Mouse (Mus musculus) urinary bladder, adult 18-20 months (tissue): ENCODE measurements at regions not wholly inside any gene's neighbourhood (a gene's known extent, or its start where the extent isn't known, plus 50 kb on each side); places are given as distances from the start of the nearest gene placed in this dataset.

Experiments
- DNase-seq, 2 experiments: peaks; one replicate each; pipeline ENCODE4 v3.0.0; 2022; ENCODE audit warnings: low spot score in 2 of 2, mixed read lengths in 2 of 2

DNA sequence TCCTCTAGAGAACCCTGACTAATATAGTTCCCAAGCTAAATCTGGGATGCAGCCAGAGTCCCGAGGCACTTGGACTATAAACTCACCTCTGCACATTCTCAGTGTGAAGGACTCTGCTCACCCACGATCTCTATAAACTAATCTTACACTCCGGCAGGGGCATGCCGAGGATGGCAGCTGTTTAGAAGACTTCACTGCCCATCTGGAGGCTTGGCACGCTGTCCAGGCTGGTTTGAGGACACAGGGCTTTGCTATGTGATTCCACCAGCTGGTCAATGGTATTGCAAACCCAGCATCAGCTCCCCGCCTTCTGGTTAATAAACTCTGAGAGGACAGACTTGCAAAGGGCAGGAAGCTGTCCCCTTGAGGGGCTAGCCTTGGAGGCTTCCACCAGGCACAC, 153.3 kb upstream of the Irx3 start:
- DNase-seq, result no peak

DNA sequence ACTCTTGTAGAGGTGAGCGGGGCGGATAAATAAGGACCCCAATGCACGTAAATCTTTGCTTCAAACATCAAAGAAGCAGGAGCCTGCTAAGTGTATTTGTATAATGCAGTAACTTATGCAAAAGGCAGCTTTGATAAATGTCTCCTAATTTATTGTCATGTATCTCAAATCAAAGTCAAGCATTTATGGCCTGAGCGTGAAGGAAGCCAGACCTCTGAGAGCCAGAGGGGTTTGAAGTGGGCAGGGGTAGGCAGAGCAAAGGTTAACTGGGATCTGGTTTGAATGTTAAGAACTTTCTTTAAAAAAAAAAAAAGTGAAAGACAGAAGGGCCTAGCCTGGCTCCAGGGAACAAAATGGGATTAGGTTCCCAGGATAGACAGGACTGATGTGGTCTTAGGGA, 151.1 kb upstream of the Irx3 start:
- no peak for DNase-seq

DNA sequence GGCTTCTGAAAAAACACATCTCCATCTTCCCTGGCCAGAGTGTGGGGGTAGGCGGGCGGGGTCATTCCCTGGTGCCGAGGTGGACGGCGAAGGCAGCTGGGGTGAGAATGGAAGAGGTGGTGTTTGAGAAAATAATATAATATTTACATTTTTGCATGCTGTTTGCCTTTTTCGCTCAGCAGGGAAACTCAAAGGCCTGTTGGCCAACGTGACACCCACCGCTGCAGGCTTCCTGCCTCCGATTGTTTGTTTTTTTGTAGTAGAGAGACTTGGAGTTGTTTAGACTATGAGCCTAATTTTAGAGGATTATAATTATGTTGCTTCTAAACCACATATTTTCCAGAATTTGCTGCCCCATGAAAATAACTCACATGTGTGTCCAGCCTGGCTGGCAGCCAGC, 147.2 kb upstream of the Irx3 start:
- no peak for DNase-seq

DNA sequence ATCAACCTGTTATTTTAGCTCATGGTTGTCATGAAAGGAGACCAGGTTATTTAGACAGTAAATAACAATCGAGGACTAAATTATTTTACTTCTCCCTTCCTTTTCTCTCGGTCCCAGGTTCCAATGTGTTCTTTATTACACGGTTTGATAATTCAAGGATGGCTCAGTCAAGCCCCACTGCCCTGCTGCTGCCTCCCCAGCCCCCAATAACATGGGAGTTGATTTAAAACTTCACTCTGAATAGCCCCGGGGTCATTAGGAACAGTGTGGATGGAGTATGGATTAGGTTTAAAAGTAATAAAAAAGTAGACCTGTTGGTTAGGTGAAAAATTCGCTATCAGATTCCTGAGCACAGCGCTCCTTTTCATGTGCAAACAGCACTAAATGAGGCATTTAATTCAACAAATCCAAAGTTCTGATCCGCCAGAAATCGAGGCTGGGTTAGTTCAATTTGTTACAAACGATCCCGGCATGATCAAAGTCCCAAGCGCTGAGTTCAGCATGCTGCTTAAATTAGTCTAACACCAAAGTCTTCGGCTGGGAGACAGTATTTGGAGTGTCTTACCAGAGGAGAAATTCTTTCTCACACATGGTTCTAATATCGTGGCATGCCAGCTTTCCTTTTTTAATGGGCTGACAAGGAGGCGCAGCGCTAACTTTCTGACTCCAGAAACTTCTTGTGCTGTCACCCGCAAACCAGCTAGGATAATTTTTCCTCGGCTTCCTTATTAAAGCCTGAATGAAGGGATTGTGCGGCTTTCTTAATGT, 146.5 kb upstream of the Irx3 start:
- DNase-seq, result no peak

DNA sequence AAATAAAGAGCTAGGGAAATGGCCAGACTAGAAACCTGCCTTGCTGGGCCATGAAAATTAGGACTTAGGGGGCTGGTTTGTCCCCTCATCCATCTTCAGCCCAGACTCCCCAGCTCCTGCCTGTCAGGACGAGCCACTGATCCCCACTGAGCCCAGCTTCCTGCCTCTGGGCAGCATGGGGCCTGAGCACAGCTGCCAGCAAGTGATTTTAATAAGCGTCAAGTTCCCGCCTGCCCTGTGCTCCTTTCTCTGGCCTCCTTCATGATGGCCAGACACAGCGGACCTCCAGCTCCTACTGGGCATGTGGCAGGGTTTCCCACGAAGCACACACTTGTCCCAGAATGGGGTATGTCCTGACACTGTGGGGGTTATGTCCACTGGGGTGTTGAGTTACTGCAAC, 139.1 kb upstream of the Irx3 start:
- DNase-seq, result no peak

DNA sequence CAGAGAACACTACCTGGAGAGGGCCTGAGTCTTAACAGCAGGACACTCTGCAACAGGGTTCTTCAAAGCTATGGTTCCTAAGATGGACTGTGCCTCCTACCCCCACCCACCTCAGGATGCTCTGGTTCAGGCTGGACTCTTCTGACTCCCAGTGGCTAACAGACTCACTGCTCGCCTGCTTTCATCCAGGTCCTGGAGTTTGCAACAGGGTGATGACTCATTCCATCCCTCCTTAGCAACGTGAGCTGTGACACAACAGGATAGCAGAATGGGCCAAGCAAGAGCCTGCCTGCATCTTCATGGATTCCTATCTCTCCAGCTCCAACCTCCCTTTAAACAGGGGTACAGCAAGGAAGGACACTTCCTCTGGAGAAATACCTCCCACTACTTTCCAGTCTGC, 135.4 kb upstream of the Irx3 start:
- no peak for DNase-seq

DNA sequence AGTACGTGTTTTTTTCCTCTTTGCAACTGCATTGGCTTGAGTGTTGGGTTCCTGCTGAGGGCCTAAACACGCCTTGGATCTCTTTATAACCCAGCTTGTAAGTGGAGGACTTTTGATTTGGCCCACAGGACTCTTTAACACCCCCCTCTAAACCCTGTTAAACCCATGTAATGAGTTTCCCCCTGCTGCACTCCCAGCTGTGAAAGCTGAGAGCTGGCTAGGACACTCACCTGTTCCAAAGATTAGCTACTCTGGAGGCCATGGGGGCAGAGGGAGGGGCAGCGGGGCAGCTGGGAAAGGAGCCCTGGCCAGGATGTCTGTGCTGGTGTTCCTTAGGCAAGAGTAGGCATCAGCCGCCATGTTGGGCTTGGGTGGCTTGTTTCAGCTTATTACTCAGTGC, 128.7 kb upstream of the Irx3 start:
- DNase-seq, result no peak

DNA sequence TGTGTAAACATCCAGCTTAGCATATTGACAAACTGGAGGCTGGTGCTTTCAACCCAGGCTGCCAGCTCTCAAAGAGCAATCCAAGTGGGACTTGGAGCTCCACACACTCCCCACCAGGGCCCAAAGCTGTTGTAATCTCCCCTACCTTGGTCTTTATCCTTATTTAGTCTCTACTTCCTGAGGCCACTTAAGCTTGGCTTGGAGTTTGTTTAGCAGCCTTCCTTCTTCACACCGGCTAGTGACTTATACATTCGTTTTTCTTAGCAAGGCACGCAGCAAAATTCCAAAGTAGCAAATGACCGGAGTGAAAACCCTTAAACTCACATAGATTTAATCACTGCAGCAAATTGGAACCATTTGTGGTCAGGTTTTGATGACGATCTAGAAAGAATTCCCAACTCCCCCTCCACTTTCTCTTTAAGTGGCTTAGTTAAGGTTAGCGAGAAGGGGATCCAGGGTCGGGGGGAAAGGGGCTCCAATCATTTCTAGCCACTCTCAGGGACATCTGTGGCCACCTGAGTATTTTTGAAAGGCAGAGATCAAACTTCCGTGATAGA, 124.2 kb upstream of the Irx3 start:
- DNase-seq, result no peak

DNA sequence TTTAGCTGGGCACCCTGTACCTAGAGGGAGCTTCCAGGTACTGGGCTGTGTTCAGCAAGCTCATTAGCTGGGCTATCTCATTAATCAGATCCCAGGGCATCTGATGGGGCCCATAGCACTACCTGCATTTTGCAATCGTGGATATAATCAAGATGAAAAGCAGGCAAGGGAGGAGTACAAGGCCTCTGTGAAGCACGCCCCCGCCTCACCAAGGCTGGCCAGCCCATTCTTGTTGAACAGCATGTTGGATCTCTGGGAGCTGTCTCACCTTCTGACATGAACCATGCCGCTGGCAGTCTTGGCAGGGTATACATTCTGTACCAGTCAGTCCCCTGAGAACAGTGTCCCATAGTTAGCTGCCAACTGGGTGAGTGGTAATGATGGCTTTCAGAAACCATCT, 122.3 kb upstream of the Irx3 start:
- no peak for DNase-seq

DNA sequence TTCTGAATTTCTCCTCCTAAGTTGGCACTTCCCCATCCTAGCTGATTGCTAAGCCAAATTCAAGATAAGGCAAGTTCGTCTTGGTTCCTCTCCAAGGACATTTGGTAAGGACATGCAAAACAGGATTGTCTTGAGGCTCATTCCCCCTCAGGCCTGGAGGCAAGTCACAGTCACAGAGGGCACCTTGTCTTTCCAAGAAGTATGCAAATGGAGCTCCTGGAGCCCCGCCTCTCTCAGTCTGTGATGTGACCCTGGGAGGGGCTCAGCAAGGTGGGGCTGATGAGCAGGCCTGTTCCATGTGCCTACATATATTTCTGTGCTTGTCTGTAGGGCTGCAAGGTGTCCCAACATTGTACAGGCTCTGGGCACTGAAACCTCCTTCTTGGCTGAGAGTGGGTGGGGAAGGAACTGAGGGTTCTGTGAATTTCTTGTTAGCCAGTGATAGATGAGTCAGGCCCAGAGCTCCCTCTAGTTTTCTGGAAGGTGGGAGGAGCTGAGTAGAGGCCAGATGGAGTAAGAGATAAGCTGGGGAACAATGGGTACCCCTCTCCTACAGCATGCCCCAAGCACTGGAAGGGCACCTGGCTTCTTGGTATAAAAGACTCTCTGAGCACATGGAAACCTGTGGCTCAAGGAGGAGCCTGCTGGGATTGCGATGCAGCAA, 120.5 kb upstream of the Irx3 start:
- DNase-seq, result no peak

DNA sequence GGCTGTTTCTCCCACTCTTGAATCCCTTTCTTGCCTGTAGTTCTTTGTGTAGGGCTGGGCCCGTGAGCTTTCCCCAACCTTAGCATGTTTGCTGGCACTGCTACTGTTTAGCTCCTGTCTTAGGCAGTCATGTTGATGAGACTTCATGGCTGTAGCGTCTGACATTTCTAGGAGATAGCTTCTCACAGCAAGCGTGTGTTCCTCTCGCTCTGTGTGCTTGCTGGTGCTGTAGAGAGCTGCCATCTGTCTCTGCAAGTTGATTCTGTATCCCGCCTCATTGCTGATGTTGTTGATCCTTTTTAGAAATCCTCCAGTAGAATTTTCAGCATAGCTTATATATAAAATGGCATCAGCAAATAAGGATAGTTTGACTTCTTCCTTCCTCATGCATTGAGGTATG, 116.0 kb upstream of the Irx3 start:
- DNase-seq, result no peak

DNA sequence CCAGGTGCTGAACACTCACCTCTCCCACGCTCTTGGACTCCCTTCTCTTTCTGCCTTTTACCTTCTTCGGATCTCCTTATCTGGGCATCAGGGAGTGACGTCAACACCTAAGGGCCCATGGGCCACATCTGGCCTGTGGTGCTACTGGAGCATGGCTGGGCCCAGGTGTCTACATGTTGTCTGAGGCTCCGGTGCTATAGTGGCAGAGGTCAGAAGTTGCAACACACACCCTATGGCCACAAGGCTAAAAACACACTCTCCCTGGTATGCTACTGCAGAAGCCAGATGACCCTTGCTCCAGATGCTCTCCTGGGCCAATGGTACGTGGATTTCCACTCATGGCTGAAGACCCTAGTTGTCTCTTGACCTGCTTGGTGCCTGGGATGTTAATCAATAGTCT, 112.1 kb upstream of the Irx3 start:
- DNase-seq, result no peak

DNA sequence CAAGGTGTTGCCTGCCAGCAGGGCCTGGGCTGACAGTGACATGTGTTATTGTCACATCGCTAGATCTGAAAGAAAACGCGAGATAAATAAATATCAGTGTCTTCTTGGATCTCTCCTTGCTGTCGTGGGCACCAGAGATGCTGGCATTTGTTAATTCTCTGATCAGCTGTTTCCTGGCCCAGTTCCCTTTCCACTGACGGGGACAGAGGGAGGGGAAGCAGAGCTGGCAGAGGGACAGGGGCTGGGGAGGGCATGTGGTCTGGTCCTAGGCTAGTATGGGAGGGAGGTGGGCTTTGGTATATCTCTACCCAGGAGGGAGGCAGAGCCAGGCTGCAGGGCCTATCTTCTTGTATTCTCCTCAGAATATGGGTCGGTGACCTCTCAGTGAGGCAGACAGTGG, 111.3 kb upstream of the Irx3 start:
- no peak for DNase-seq

DNA sequence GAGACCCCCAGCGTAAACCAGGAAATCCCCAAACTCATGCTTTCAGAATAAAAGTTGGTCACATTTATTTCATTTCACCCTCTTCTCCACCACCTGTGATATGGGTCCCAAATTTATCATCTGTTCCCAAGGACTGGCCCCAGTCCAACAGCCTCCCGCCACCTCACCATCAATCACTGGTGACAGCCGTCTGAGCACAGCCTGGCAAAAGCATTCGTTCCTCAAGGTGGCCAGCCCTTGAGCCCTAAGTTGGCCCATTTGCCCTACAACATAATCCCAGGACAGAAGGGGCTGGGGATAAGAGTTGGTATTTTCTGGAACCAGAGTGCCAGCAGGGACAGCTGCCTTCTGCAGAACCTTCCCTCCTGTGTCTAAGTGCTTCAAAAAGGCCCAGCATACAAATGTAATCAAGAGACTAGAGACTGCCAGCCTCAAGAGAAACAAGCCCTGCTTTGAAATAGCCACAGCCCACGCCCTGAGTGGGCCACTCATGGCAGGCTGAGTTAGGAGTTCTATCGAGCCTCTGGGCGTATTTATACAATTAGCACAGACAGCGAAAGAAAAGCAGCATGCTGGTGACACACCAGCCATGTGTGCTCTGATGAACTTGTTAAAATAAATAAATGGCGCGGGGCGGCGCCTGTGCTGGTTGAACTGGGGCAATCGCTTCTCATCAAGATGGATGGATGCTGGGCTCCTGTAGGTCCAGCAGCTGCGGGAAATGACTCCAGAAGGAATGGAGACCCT, 107.9 kb upstream of the Irx3 start:
- no peak for DNase-seq

DNA sequence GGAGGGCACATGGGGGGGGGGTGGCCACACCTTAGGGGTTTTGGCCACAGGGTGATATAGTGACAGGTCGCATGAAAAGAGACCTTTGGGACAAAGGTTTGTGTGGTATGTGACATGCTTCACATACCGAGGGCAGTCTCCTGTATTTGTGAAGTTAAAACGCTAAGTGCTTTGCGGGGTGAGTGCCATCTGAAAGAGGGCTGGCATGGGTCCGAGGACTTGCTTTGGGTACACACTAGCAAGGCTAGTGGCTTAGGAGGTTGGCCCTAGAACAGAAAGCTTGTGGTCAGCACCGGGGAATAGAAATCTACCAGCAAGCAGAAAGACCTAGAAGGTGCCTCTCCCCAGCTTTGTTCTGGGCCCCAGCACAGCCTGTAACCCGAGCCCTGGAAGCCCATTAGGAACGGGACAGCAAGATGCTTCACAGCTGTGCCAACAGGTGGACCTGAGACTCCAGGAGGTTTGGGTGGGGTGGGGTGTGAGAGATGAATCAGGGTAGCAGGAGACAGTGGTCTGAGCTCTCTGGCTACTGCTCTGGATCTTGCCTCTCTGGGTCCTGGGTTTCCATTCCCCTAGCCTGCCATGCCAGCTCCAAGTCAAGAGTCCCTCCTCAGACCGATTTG, 107.0 kb upstream of the Irx3 start:
- no peak for DNase-seq

DNA sequence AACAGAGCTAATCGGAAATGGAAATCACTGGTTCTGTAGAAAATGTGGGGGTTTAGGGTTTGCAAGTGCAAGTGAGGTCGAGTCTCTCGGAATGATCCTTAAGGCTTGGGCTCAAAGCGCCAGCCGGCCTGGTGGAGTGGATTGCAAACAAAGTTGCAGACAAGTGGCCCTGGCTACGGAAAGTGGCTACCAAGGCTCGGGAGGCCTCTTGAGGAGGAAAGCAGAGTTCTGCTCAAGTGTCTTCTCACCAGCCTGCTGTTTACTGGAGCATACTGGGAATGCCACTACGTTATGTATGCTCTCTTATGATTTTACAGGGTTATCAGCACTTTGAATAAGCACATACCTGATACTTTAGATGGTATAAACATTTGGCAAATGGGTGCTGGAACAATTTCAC, 105.3 kb upstream of the Irx3 start:
- no peak for DNase-seq

DNA sequence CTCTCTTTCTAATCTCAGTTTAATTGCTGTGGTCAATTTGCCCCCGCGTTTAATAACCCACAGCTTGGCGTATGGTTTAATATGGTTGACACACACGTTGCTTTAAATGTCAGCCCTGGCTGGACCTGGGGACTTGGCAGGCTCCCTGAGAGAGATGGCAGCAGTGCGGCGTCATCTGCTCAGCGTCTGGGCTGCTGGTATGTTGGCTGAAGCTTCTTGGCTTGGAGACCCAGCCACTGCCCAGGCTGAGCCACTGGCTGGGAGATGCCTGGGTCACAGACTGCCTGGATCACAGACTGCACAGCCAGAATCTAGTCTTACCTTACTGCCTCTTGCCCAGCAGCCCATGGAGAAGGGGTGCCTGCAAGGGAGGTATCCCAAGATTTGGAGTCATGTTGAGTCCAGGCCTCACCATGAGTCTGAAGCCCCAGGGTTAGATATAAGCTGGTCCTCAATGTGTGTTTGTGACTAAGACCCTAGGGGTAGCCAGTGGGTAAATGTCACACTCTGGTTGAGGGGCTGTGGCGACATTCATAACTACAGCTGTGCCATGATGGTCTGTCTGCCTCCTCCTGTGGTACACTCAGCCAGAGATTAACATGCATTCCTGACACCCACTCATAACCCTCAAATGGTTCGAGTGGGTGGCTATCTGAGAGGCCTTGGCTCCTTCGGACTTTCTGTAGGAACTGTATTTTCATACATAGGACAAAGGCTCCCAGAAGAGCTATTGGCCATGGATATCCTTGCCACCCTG, 99.8 kb upstream of the Irx3 start:
- DNase-seq, result no peak

DNA sequence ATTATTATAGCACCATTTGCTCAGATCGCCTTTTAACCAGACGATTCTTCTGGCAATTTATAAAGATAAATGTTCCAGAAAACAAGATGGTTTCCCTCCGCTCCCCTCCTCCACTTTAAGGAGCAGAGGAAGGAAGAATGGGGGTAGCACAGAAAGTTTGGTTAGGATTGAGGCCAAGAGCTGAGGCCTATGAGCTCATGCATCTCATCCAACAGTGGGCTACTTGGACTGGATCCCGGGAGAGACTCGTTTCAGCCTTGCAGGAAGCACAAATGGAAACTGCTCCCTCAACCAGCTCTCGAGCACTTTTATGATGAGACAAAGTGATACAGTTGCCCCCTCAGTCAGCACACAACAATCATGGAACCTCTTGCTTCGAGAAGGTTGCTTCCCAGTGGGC, 97.9 kb upstream of the Irx3 start:
- no peak for DNase-seq

DNA sequence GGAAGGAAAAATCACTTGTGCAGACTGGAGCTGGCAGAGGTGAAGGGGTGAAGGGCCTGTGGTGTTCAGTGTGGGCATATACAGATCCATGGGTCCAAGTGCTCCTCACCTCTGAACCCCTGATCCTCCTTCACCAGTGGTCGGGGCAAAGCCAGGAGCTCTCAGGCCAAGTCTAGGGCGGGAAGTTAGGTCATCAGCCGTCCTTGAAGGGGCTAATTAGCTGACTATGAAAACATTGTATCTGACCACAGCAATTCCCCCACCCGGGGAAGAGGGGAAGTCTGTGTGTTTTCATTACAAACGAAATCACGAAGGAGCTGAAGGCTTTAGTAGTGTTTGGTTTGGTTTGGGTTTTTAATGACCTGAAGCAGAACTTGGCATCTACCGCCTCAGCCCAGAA, 95.5 kb upstream of the Irx3 start:
- no peak for DNase-seq

DNA sequence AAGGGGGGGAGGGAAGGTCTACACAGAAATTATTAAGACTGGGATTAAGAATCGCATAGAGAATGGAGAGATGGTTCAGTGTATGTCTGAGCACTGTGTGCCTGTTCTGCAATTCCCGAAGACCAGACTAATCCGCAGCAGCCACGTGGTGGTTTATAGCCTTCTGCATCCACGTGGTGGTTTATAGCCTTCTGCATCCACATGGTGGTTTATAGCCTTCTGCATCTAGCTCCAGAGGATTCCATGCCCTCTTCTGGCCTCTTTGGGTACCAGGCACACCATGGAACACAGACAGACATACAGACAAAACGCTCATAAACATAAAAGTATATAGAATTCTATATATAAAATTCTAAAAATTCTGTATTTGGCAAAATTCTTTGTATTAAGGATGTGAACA, 94.1 kb upstream of the Irx3 start:
- no peak for DNase-seq

DNA sequence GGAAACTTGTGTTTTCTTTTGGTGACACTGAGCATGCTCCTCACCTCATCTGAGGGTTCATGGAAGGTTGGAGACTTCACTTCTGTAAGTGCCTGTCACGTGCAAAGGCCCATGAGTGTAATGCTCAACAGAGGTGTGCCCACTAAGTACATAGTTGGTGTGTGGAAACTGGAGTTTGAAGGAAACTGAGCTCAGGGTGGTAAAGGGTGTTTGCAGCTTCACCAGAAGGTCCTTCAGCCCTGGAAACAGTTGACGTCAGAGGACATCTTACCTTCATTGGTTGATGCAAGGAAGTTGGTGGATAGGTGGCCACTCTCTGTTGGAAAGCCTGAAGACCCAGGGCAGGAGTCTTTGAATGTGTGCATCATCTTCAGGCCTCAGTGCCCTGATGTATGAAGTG, 83.0 kb upstream of the Irx3 start:
- no peak for DNase-seq

DNA sequence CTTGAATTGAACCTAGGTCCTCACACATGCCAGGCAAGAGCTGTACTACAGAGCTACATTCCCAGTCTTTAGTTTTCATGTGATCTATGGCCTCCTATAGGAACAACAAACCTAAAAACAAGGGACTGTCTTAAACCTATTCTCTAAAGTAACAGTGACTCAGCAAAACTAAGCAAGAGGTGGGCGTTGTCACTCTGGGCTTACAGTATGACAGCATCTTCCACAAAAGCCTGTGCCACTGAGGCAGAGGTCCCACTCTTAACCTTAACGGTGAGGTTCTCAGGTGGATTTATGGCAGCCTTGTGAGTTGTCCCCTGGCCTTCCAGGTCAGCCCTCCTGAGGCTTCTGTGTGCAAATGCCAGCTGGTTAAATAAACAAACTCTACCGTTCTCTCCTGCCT, 82.5 kb upstream of the Irx3 start:
- DNase-seq, result no peak
